Mouse (Mus musculus) neural tube, embryonic 11.5 days (tissue): Measurements from ENCODE around the gene Anp32e. TPM values are rescaled to one million over a fixed set of nuclear protein-coding genes. Genes with fewer than 3 reads are reported as not detected.

Source experiments
- ATAC-seq: fragments of 200-750 bp; cut with Nextera tagmentation; 2 replicates; pipeline ENCODE4 v1.8.0; 2017; ENCODE audit warnings: moderate number of reproducible peaks, mild to moderate bottlenecking, moderate TSS enrichment, moderate library complexity; ENCODE audit not compliant: insufficient read depth, low FRiP score, low TSS enrichment
- DNase-seq: peaks from one replicate; pipeline ENCODE4 v3.0.0-alpha.2; 2015; ENCODE audit warnings: low spot score
- H3K27ac ChIP-seq: fragments of 300-500 bp; sonication (generic); 2 replicates; pipeline ENCODE4 v1.5.1; 2014; ENCODE audit warnings: low read depth, mild to moderate bottlenecking, low read length
- H3K27me3 ChIP-seq: fragments of 300-500 bp; sonication (generic); 2 replicates; pipeline ENCODE4 v1.6.1; 2014; ENCODE audit warnings: mild to moderate bottlenecking, low read length, mixed read lengths; ENCODE audit not compliant: control insufficient read depth, insufficient read depth
- H3K36me3 ChIP-seq: fragments of 300-500 bp; sonication (generic); 2 replicates; pipeline ENCODE4 v1.6.1; 2014; ENCODE audit warnings: mild to moderate bottlenecking, low read length, moderate library complexity, mixed read lengths; ENCODE audit not compliant: control insufficient read depth, insufficient read depth
- H3K4me1 ChIP-seq: fragments of 300-500 bp; sonication (generic); 2 replicates; pipeline ENCODE4 v1.6.1; 2014; ENCODE audit warnings: low read length, mixed read lengths; ENCODE audit not compliant: control insufficient read depth, insufficient read depth
- H3K4me2 ChIP-seq: fragments of 300-500 bp; sonication (generic); 2 replicates; pipeline ENCODE4 v1.6.1; 2014; ENCODE audit warnings: low read depth, mild to moderate bottlenecking, moderate library complexity
- H3K4me3 ChIP-seq: fragments of 300-500 bp; sonication (generic); 2 replicates; pipeline ENCODE4 v1.5.1; 2014; ENCODE audit warnings: low read depth, low read length
- H3K9ac ChIP-seq: fragments of 300-500 bp; sonication (generic); 2 replicates; pipeline ENCODE4 v1.6.1; 2014; ENCODE audit warnings: mild to moderate bottlenecking, low read length
- H3K9me3 ChIP-seq: fragments of 300-500 bp; sonication (generic); 2 replicates; pipeline ENCODE4 v1.6.1; 2016; ENCODE audit warnings: low read length; ENCODE audit not compliant: control insufficient read depth
- WGBS: fragments of 180-500 bp; shearing (Covaris S2); extraction: QIAGEN DNeasy Blood & Tissue Kit; methylation state at CpG from one replicate; pipeline ENCODE4 v1.1.7; 2014; 5-methylcytosine and 5-hydroxymethylcytosine counted together
- polyA plus RNA-seq: library from polyadenylated mRNA; unstranded; fragments of >200 nt; fragmentation: Nextera tagmentation; extraction: Ambion mirVana; gene quantifications from 2 replicates; pipeline ENCODE4 v1.2.1, GENCODE M21; 2014

The Anp32e gene
- polyA plus RNA-seq, 1 experiment from 2014 or later = 131 TPM

GRCm38 (mm10) chr3:95931471-95931870, 2.4 kb downstream of the Anp32e start:
- no peaks in the 10 kb centered on the region for H3K9me3 ChIP-seq
- H3K4me1 ChIP-seq = peaks cover 4% of the 10 kb centered on the region; the same call in 1 of the 2 replicates
- no peak for ATAC-seq
- peak overlapping the region; percentile 70; the same call in 1 of the 2 replicates for H3K4me2 ChIP-seq
- no peak overlapping the region for H3K4me3 ChIP-seq
- no peak overlapping the region for H3K9ac ChIP-seq
- peaks cover 10% of the 10 kb centered on the region for H3K36me3 ChIP-seq
- H3K27ac ChIP-seq = no peak overlapping the region
- WGBS = 100% methylated on average over 1 of the region's 1 CpGs
- H3K27me3 ChIP-seq = no peaks in the 10 kb centered on the region
- DNase-seq = no peak

- H3K27me3 ChIP-seq = no peaks in the 10 kb centered on the region
- no peak overlapping the region for H3K4me3 ChIP-seq
- H3K36me3 ChIP-seq = peaks cover 14% of the 10 kb centered on the region
- H3K4me1 ChIP-seq = peaks cover 4% of the 10 kb centered on the region; the same call in 1 of the 2 replicates
- no peak overlapping the region for H3K9ac ChIP-seq
- H3K27ac ChIP-seq = no peak overlapping the region
- no peak overlapping the region for H3K4me2 ChIP-seq
- WGBS = 48% methylated on average over 1 of the region's 1 CpGs
- ATAC-seq = no peak
- no peaks in the 10 kb centered on the region for H3K9me3 ChIP-seq
- no peak for DNase-seq
These were observed 3.1 kb downstream of the Anp32e start for GRCm38 (mm10) chr3:95932157-95932556.

GRCm38 (mm10) chr3:95932566-95932965, 3.5 kb downstream of the Anp32e start:
- Histone ChIP-seq H3K4me3 (no peak overlapping the region), H3K27me3 (no peaks in the 10 kb centered on the region), H3K27ac (no peak overlapping the region), H3K36me3 (peaks cover 17% of the 10 kb centered on the region), H3K4me1 (peaks cover 4% of the 10 kb centered on the region; the same call in 1 of the 2 replicates), H3K9me3 (no peaks in the 10 kb centered on the region), H3K4me2 (no peak overlapping the region), H3K9ac (no peak overlapping the region)
- 91% methylated on average over 7 of the region's 7 CpGs for WGBS
- ATAC-seq = no peak
- DNase-seq = no peak

- no peaks in the 10 kb centered on the region for H3K27me3 ChIP-seq
- H3K4me3 ChIP-seq = no peak overlapping the region
- no peak overlapping the region for H3K9ac ChIP-seq
- peaks cover 4% of the 10 kb centered on the region; the same call in 1 of the 2 replicates for H3K4me1 ChIP-seq
- no peak for DNase-seq
- peaks cover 22% of the 10 kb centered on the region for H3K36me3 ChIP-seq
- H3K9me3 ChIP-seq = no peaks in the 10 kb centered on the region
- ATAC-seq = no peak
- no peak overlapping the region for H3K27ac ChIP-seq
- 95% methylated on average over 7 of the region's 7 CpGs for WGBS
- no peak overlapping the region for H3K4me2 ChIP-seq
These were observed 4.2 kb downstream of the Anp32e start for GRCm38 (mm10) chr3:95933111-95933750.

GRCm38 (mm10) chr3:95934448-95934847, 5.4 kb downstream of the Anp32e start:
- 97% methylated on average over 1 of the region's 1 CpGs for WGBS

GRCm38 (mm10) chr3:95938217-95938616, 9.2 kb downstream of the Anp32e start:
- Histone ChIP-seq H3K9me3 (no peaks in the 10 kb centered on the region), H3K4me2 (no peak overlapping the region), H3K9ac (no peak overlapping the region), H3K27me3 (no peaks in the 10 kb centered on the region), H3K27ac (no peak overlapping the region), H3K4me1 (no peaks in the 10 kb centered on the region), H3K4me3 (no peak overlapping the region), H3K36me3 (peaks cover 43% of the 10 kb centered on the region)
- WGBS = 98% methylated on average over 8 of the region's 8 CpGs
- DNase-seq (no peak), ATAC-seq (no peak)

More at GRCm38 (mm10) chr3:95934448-95934847, 5.4 kb downstream of the Anp32e start:
- Histone ChIP-seq H3K9ac (no peak overlapping the region), H3K36me3 (peaks cover 32% of the 10 kb centered on the region), H3K9me3 (no peaks in the 10 kb centered on the region), H3K27ac (no peak overlapping the region), H3K27me3 (no peaks in the 10 kb centered on the region), H3K4me1 (peaks cover 4% of the 10 kb centered on the region; the same call in 1 of the 2 replicates), H3K4me2 (no peak overlapping the region), H3K4me3 (no peak overlapping the region)
- no peak for ATAC-seq
- DNase-seq = no peak

- H3K27me3 ChIP-seq = no peaks in the 10 kb centered on the region
- no peak overlapping the region for H3K4me3 ChIP-seq
- no peak overlapping the region for H3K4me2 ChIP-seq
- H3K4me1 ChIP-seq = no peaks in the 10 kb centered on the region
- H3K9ac ChIP-seq = no peak overlapping the region
- H3K36me3 ChIP-seq = peaks cover 40% of the 10 kb centered on the region
- DNase-seq (no peak), ATAC-seq (no peak)
- H3K27ac ChIP-seq = no peak overlapping the region
- H3K9me3 ChIP-seq = no peaks in the 10 kb centered on the region
- 95% methylated on average over 15 of the region's 15 CpGs for WGBS
These were observed 9.8 kb downstream of the Anp32e start for GRCm38 (mm10) chr3:95938835-95939234.

GRCm38 (mm10) chr3:95942749-95943148, 13.7 kb downstream of the Anp32e start:
- H3K9me3 ChIP-seq = no peaks in the 10 kb centered on the region
- DNase-seq (no peak), ATAC-seq (no peak)
- no peak overlapping the region for H3K4me2 ChIP-seq
- no peak overlapping the region for H3K27ac ChIP-seq
- no peak overlapping the region for H3K4me3 ChIP-seq
- no peak overlapping the region for H3K9ac ChIP-seq
- peaks cover 30% of the 10 kb centered on the region for H3K36me3 ChIP-seq
- no peaks in the 10 kb centered on the region for H3K4me1 ChIP-seq
- WGBS = 91% methylated on average over 6 of the region's 6 CpGs
- no peaks in the 10 kb centered on the region for H3K27me3 ChIP-seq

- Histone ChIP-seq H3K9ac (no peak overlapping the region), H3K4me3 (no peak overlapping the region), H3K9me3 (no peaks in the 10 kb centered on the region), H3K27me3 (no peaks in the 10 kb centered on the region), H3K27ac (no peak overlapping the region), H3K36me3 (peaks cover 27% of the 10 kb centered on the region), H3K4me1 (no peaks in the 10 kb centered on the region), H3K4me2 (no peak overlapping the region)
- no peak for DNase-seq
- WGBS = 98% methylated on average over 7 of the region's 7 CpGs
- no peak for ATAC-seq
These were observed 14.2 kb downstream of the Anp32e start for GRCm38 (mm10) chr3:95943226-95943625.
